Mouse (Mus musculus) E14TG2a.4 (cell line): ENCODE data around the gene Filip1l.

Experiments used
- H3K27me3 ChIP-seq: 2 replicates; pipeline ENCODE4 v1.6.1; 2014; ENCODE audit warnings: low read length, control low read depth; ENCODE audit not compliant: insufficient read depth
- H3K36me3 ChIP-seq: 2 replicates; pipeline ENCODE4 v1.6.1; 2014; ENCODE audit warnings: low read length, control low read depth; ENCODE audit not compliant: insufficient read depth
- H3K4me1 ChIP-seq: replicated peaks from 2 replicates; pipeline ENCODE4 v1.6.1; 2014; ENCODE audit warnings: low read depth, low read length, control low read depth
- H3K4me3 ChIP-seq: replicated peaks from 2 replicates; pipeline ENCODE4 v1.5.1; 2014; ENCODE audit warnings: mild to moderate bottlenecking, low read length
- H3K9me3 ChIP-seq: 2 replicates; pipeline ENCODE4 v1.6.1; 2014; ENCODE audit warnings: low read length, control low read depth
- CTCF ChIP-seq: conservative IDR thresholded peaks from 2 replicates; pipeline ENCODE4 v1.5.1; 2014; ENCODE audit warnings: low read length
- NANOG ChIP-seq: IDR thresholded peaks from 2 replicates; pipeline ENCODE4 v1.6.1; 2014; ENCODE audit warnings: borderline replicate concordance, low read length, mixed read lengths
- POU5F1 ChIP-seq: IDR thresholded peaks from 2 replicates; pipeline ENCODE4 v1.6.1; 2014; ENCODE audit warnings: low read length, borderline replicate concordance

The Filip1l gene

GRCm38 (mm10) chr16:57398387-57399214 is 45.7 kb downstream of the Filip1l start:
- Histone ChIP-seq H3K27me3 (no peaks in the 10 kb centered on the region), H3K36me3 (no peaks in the 10 kb centered on the region), H3K4me1 (peaks cover 28% of the 10 kb centered on the region), H3K9me3 (no peaks in the 10 kb centered on the region), H3K4me3 (no peak overlapping the region)
- no peak for TF ChIP-seq POU5F1
- TF ChIP-seq CTCF = peak; percentile 76

DNA sequence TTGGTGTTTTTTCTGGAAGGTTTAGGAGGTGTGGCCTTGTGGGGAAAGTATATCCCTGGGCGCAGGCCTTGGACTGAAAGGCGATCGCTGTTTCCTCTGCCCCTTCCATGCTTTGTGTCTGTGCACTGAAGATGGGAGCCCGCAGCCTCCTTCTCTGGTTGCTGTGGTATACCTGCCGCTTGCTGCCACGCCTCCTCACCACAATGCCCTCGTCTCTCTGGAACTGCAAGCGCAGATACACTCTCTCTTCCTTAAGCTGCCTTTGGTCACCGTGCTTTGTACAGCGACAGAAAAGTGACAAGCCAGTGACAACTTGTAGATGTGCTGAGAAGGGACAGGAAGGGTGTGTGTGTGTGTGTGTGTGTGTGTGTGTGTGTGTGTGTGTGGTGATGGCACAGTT is 46.7 kb downstream of the Filip1l start:
- Histone ChIP-seq H3K9me3 (no peaks in the 10 kb centered on the region), H3K27me3 (no peaks in the 10 kb centered on the region), H3K4me3 (no peak overlapping the region), H3K36me3 (no peaks in the 10 kb centered on the region), H3K4me1 (peaks cover 26% of the 10 kb centered on the region)
- TF ChIP-seq POU5F1 = no peak
- TF ChIP-seq CTCF = no peak
- no peak for TF ChIP-seq NANOG

- Histone ChIP-seq H3K27me3 (no peaks in the 10 kb centered on the region), H3K36me3 (no peaks in the 10 kb centered on the region), H3K4me3 (no peak overlapping the region), H3K9me3 (no peaks in the 10 kb centered on the region), H3K4me1 (peaks cover 17% of the 10 kb centered on the region)
- TF ChIP-seq CTCF (no peak), POU5F1 (no peak), NANOG (no peak)
These were observed 48.8 kb downstream of the Filip1l start for GRCm38 (mm10) chr16:57401702-57402101.

- H3K27me3 ChIP-seq = no peaks in the 10 kb centered on the region
- TF ChIP-seq POU5F1 (no peak), NANOG (no peak), CTCF (no peak)
These were observed 50.0 kb downstream of the Filip1l start for GRCm38 (mm10) chr16:57402910-57403309.

GRCm38 (mm10) chr16:57403825-57404224 is 50.9 kb downstream of the Filip1l start:
- TF ChIP-seq POU5F1 = no peak
- no peak for TF ChIP-seq NANOG
- TF ChIP-seq CTCF = no peak
- H3K36me3 ChIP-seq = no peaks in the 10 kb centered on the region
- no peaks in the 10 kb centered on the region for H3K9me3 ChIP-seq
- no peak overlapping the region for H3K4me3 ChIP-seq
- no peaks in the 10 kb centered on the region for H3K27me3 ChIP-seq
- H3K4me1 ChIP-seq = 0 out of 2 replicates have a peak, but pooled peaks cover 4% of the 10 kb centered on the region

More at GRCm38 (mm10) chr16:57402910-57403309, 50.0 kb downstream of the Filip1l start:
- Histone ChIP-seq H3K4me3 (no peak overlapping the region), H3K4me1 (peaks cover 8% of the 10 kb centered on the region), H3K9me3 (no peaks in the 10 kb centered on the region), H3K36me3 (no peaks in the 10 kb centered on the region)

DNA sequence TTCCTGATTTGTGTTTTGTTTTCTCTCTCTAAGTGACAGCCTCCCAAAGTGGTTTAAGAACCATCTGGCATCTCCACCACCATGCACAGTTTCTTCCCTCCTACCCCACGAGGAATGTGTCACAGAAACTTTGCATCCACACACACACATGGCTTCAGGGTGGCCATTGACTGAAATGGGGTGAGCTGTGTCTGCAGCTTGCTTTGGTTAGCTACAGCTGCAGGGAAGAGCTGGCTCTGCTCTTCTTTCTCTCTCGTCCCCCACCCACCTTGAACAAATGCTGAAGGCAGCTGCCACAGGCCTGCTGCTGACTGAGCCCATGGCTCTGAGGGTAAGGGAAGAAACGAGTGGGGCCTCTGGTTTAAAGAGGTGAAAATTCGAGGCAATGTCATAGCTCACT is 59.9 kb downstream of the Filip1l start:
- Histone ChIP-seq H3K36me3 (no peaks in the 10 kb centered on the region), H3K9me3 (no peaks in the 10 kb centered on the region; the same call in 1 of the 2 replicates), H3K4me1 (peaks cover 13% of the 10 kb centered on the region; the same call in 1 of the 2 replicates), H3K4me3 (no peak overlapping the region), H3K27me3 (no peaks in the 10 kb centered on the region)
- TF ChIP-seq CTCF = no peak
- TF ChIP-seq POU5F1 = no peak
- TF ChIP-seq NANOG = no peak

- no peaks in the 10 kb centered on the region for H3K27me3 ChIP-seq
- H3K4me3 ChIP-seq = no peak overlapping the region
- no peaks in the 10 kb centered on the region for H3K36me3 ChIP-seq
- peaks cover 12% of the 10 kb centered on the region; the same call in 1 of the 2 replicates for H3K4me1 ChIP-seq
- no peaks in the 10 kb centered on the region; the same call in 1 of the 2 replicates for H3K9me3 ChIP-seq
- TF ChIP-seq NANOG (no peak), POU5F1 (no peak), CTCF (no peak)
These were observed 63.2 kb downstream of the Filip1l start for GRCm38 (mm10) chr16:57416049-57416448.

DNA sequence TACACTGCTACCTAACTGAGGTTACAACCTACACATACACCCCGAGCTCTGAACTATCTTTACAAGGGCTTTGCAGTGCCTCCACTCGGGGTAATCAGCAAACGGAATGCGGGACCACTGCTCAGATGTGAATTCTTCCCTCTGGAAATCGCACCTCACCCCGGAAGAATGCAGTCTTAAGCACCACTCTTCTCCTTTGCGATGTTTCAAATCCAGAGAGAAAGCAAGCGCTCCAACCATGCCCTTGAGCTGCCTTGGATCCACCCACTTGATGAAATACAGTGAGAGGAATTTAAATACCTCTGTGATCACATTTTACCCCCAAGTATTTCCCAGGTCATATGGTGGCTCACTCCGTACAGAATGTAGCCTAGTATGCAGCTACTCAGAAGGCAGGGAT is 64.1 kb downstream of the Filip1l start:
- H3K4me3 ChIP-seq = no peak overlapping the region
- H3K9me3 ChIP-seq = no peaks in the 10 kb centered on the region; the same call in 1 of the 2 replicates
- TF ChIP-seq CTCF = no peak
- TF ChIP-seq POU5F1 = no peak
- TF ChIP-seq NANOG = no peak
- no peaks in the 10 kb centered on the region for H3K36me3 ChIP-seq
- no peaks in the 10 kb centered on the region for H3K27me3 ChIP-seq
- H3K4me1 ChIP-seq = peaks cover 12% of the 10 kb centered on the region; the same call in 1 of the 2 replicates

DNA sequence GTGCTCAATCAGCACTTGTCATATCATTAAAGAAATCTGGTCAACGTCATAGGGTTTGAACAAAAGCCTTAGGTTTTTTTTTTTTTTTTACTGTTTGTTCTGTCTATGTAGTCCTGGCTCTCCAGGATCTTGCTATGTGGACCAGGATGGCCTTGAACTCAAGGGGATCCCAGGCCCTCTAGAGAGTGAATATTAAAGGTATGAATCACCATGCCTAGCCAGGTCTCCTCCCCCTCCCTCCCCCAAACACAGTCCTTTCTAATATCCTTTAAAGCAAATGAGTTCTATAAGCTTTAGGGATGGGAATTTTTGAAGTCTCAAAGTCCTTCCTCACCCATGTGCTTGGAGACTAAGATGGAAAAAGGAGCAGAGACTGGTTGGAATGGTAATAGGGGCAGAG is 65.1 kb downstream of the Filip1l start:
- H3K27me3 ChIP-seq = no peaks in the 10 kb centered on the region
- TF ChIP-seq NANOG = no peak
- no peak for TF ChIP-seq POU5F1
- no peak for TF ChIP-seq CTCF
- no peaks in the 10 kb centered on the region; the same call in 1 of the 2 replicates for H3K9me3 ChIP-seq
- H3K36me3 ChIP-seq = no peaks in the 10 kb centered on the region
- peaks cover 13% of the 10 kb centered on the region for H3K4me1 ChIP-seq
- H3K4me3 ChIP-seq = no peak overlapping the region
